Mouse (Mus musculus) heart, adult 8-10 months (tissue): ENCODE data around the gene Katnbl1. TPM values are rescaled to one million over a fixed set of nuclear protein-coding genes. Genes with fewer than 3 reads are reported as not detected.
"Not testable (repeated sequence)": the region's sequence is repeated elsewhere in the genome, so short reads cannot be mapped to it uniquely, and the experiment has no call there.

ENCODE experiments used
- DNase-seq: peaks from one replicate; pipeline ENCODE4 v3.0.0; 2022; ENCODE audit warnings: low spot score
- total RNA-seq, 4 experiments: library from RNA; stranded (reverse); gene quantifications; 2 replicates each; pipeline ENCODE4 v1.2.4; 2022

Katnbl1 gene
- total RNA-seq, 4 experiments from 2014 or later, result 3.6 to 4.4 (median 4.1) TPM

- DNase-seq, result no peak
Measured at GRCm38 (mm10) chr2:112392689-112393088, 13.7 kb downstream of the Katnbl1 start.

- no peak for DNase-seq
Measured at GRCm38 (mm10) chr2:112393958-112394357, 14.9 kb downstream of the Katnbl1 start.

GRCm38 (mm10) chr2:112396649-112397048 is 17.6 kb downstream of the Katnbl1 start:
- DNase-seq, result no peak

GRCm38 (mm10) chr2:112407030-112407429 is 28.0 kb downstream of the Katnbl1 start:
- DNase-seq, result no peak

GRCm38 (mm10) chr2:112425308-112425707 is 46.3 kb downstream of the Katnbl1 start:
- DNase-seq, result no peak

- not testable (repeated sequence) for DNase-seq
Measured at GRCm38 (mm10) chr2:112428534-112428933, 49.5 kb downstream of the Katnbl1 start.

GRCm38 (mm10) chr2:112429665-112430064 is 50.7 kb downstream of the Katnbl1 start:
- no peak for DNase-seq

GRCm38 (mm10) chr2:112430403-112430802 is 51.4 kb downstream of the Katnbl1 start:
- no peak for DNase-seq

- DNase-seq, result no peak
Measured at GRCm38 (mm10) chr2:112432523-112432922, 53.5 kb downstream of the Katnbl1 start.

- DNase-seq, result no peak
Measured at GRCm38 (mm10) chr2:112433359-112433758, 54.3 kb downstream of the Katnbl1 start.

- no peak for DNase-seq
Measured at GRCm38 (mm10) chr2:112436292-112436691, 57.3 kb downstream of the Katnbl1 start.

GRCm38 (mm10) chr2:112437589-112437988 is 58.6 kb downstream of the Katnbl1 start:
- no peak for DNase-seq

GRCm38 (mm10) chr2:112443491-112443890 is 64.5 kb downstream of the Katnbl1 start:
- DNase-seq, result no peak

- no peak for DNase-seq
Measured at GRCm38 (mm10) chr2:112445511-112445910, 66.5 kb downstream of the Katnbl1 start.

- DNase-seq, result not testable (repeated sequence)
Measured at GRCm38 (mm10) chr2:112448046-112448445, 69.0 kb downstream of the Katnbl1 start.

- DNase-seq, result no peak
Measured at GRCm38 (mm10) chr2:112448510-112449059, 69.6 kb downstream of the Katnbl1 start.

- no peak for DNase-seq
Measured at GRCm38 (mm10) chr2:112449597-112450296, 70.7 kb downstream of the Katnbl1 start.

GRCm38 (mm10) chr2:112452513-112452912 is 73.5 kb downstream of the Katnbl1 start:
- DNase-seq, result not testable (repeated sequence)

GRCm38 (mm10) chr2:112454125-112454861 is 75.3 kb downstream of the Katnbl1 start:
- no peak for DNase-seq

- DNase-seq, result peak; percentile 96
Measured at GRCm38 (mm10) chr2:112454862-112455564, 76.0 kb downstream of the Katnbl1 start, which contains the start of gene Emc7. TSS of gene Emc7 (plus strand) at chr2:112454997.

- no peak for DNase-seq
Measured at GRCm38 (mm10) chr2:112460557-112460956, 81.5 kb downstream of the Katnbl1 start.
